Mouse (Mus musculus) retina, embryonic 14.5 days (tissue): ENCODE data around the gene Pdrg1.
A peak's percentile ranks its signal among the peaks of the same experiment; 100 is the strongest.

Experiments used
- DNase-seq: peaks from one replicate; pipeline ENCODE4 v3.0.0-alpha.2; 2015; ENCODE audit warnings: low spot score

The Pdrg1 gene

GRCm38 (mm10) chr2:153031126-153032082 is 16.2 kb upstream of the Pdrg1 start, which contains the start of gene Xkr7:
TSS of gene Xkr7 (plus strand) at chr2:153031852.
- peak; percentile 64 for DNase-seq

GRCm38 (mm10) chr2:153030422-153030821 is 15.2 kb upstream of the Pdrg1 start:
- no peak for DNase-seq

- no peak for DNase-seq
Measured at GRCm38 (mm10) chr2:153027501-153027900, 12.3 kb upstream of the Pdrg1 start.

- no peak for DNase-seq
Measured at GRCm38 (mm10) chr2:153026052-153026451, 10.8 kb upstream of the Pdrg1 start.

- DNase-seq = no peak
Measured at GRCm38 (mm10) chr2:153022855-153023254, 7.6 kb upstream of the Pdrg1 start.

GRCm38 (mm10) chr2:153021163-153021562 is 5.9 kb upstream of the Pdrg1 start:
- DNase-seq = no peak

- DNase-seq = no peak
Measured at GRCm38 (mm10) chr2:153019355-153019754, 4.1 kb upstream of the Pdrg1 start.

- no peak for DNase-seq
Measured at GRCm38 (mm10) chr2:153016786-153017185, 1.6 kb upstream of the Pdrg1 start.

GRCm38 (mm10) chr2:153015804-153016203 is 577 bp upstream of the Pdrg1 start:
- no peak for DNase-seq

GRCm38 (mm10) chr2:153013724-153014515 is 1.3 kb downstream of the Pdrg1 start:
- DNase-seq = no peak

GRCm38 (mm10) chr2:153009192-153009973 is 5.8 kb downstream of the Pdrg1 start:
- no peak for DNase-seq

- DNase-seq = no peak
Measured at GRCm38 (mm10) chr2:153005981-153006380, 9.2 kb downstream of the Pdrg1 start.

- no peak for DNase-seq
Measured at GRCm38 (mm10) chr2:153003681-153004338, 11.4 kb downstream of the Pdrg1 start.

GRCm38 (mm10) chr2:153002492-153003248 is 12.6 kb downstream of the Pdrg1 start:
- DNase-seq = no peak

- DNase-seq = no peak
Measured at GRCm38 (mm10) chr2:152997046-152997445, 18.2 kb downstream of the Pdrg1 start.

- DNase-seq = no peak
Measured at GRCm38 (mm10) chr2:152991529-152991928, 23.7 kb downstream of the Pdrg1 start.

- DNase-seq = peak; percentile 65
Measured at GRCm38 (mm10) chr2:152985582-152985981, 29.6 kb downstream of the Pdrg1 start.

GRCm38 (mm10) chr2:152976991-152977390 is 38.2 kb downstream of the Pdrg1 start:
- peak; percentile 37 for DNase-seq

GRCm38 (mm10) chr2:152965555-152965954 is 49.7 kb downstream of the Pdrg1 start:
- DNase-seq = no peak

GRCm38 (mm10) chr2:152962091-152962793 is 53.0 kb downstream of the Pdrg1 start, which contains the start of gene Ttll9:
TSS of gene Ttll9 (plus strand) at chr2:152962485.
- peak; percentile 87 for DNase-seq
